Mouse (Mus musculus) embryonic fibroblast, embryonic 13.5 days (primary cell): Measurements from ENCODE around the gene St3gal5.

Experiments used
- CTCF ChIP-seq: IDR thresholded peaks from 2 replicates; pipeline ENCODE4 v1.5.1; 2011; ENCODE audit warnings: mild to moderate bottlenecking, control low read depth, low read length, moderate library complexity, borderline replicate concordance; ENCODE audit not compliant: insufficient read depth
- POLR2A ChIP-seq: IDR thresholded peaks from 2 replicates; pipeline ENCODE4 v1.6.1; 2011; ENCODE audit warnings: low read depth, mild to moderate bottlenecking, control low read depth, low read length, moderate library complexity

DNA sequence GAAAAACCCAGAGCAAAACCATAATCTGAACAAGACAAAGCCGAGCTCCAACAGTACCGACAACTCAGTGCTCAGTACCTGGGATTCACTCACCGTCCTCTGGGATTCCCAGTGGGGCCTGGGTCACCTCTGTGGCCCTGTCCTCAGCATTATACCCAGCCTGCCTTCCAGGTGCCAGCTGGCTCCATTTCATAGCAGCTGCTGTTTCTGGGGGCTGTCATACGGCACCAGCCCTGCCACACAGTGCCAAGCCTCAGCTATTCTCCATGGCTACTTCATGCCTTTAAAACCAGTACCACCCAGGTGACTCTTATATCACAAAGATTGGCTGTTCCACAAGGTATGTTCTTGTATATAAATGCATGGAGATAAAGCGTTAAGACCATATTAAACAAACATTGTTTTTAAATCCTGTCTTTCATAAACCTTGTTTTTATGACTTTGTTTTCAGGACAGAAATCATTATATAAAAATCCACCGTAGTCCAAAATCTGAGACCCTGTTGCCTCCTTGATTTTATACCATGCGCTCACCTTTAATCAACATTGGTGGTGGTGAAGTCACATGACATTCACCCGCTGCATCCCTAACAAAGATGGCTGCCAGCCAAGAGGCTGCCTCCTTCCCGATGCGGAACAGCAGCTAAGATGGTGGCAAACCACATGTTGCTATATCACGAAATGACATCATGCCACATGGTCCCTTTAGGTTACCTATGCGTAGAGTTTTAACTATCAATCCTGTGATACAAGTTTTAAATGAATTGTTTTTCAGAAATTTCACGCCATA is 27.1 kb downstream of the St3gal5 start:
- no peak for TF ChIP-seq CTCF
- no peak for TF ChIP-seq POLR2A
